Mouse (Mus musculus) megakaryocyte progenitor cell, adult 5-6 weeks (primary cell): ENCODE data around the gene Mcoln1. TPM values are rescaled to one million over a fixed set of nuclear protein-coding genes. Genes with fewer than 3 reads are reported as not detected.

Experiments used
- ATAC-seq: replicated peaks from 2 replicates; pipeline ENCODE4 v1.8.0; 2016; ENCODE audit warnings: mild to moderate bottlenecking, moderate TSS enrichment, inconsistent platforms; ENCODE audit not compliant: poor library complexity
- total RNA-seq, 2 experiments: library from RNA; stranded (forward) in 1 of 2; stranded (reverse) in 1 of 2; fragments of 157-497, 149-512 nt in 1 of 2; fragments of 200-1000 nt in 1 of 2; gene quantifications; 2 replicates each; pipeline versions ENCODE4 v1.2.3 to v1.2.4; 2015 to 2017

Mcoln1 gene
- total RNA-seq, 2 experiments from 2014 or later, result 13.6 to 20.1 TPM

DNA sequence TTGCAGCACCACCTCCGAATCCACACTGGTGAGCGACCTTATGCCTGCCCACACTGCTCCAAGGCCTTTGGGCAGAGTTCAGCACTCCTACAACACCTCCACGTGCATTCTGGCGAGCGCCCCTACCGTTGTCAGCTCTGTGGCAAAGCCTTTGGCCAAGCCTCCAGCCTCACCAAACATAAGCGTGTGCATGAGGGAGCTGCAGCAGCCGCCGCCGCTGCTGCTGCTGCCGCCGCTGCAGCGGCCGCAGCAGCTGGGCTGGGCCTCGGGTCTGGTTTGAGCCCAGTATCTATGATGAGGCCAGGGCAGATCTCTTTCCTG, 3.9 kb upstream of the Mcoln1 start:
- no peak for ATAC-seq

DNA sequence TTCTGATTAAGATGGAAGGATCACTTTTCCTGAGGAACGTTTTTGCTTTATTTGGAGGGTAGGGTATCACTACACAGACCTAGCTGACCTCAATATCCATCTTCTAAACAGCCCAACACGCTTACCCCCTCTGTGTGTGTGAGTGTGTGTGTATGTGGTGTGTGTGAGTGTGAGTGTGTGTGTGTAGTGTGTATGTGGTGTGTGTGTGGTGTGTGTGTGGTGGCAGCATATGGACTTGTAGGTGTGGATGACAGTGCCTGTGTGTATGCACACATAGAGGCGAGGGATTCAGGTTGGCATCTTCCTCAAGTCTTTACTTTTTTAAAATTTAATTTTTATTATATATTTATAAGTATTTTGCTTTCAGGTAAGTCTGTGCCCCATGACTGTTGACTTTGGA, 1.7 kb upstream of the Mcoln1 start:
- no peak for ATAC-seq

DNA sequence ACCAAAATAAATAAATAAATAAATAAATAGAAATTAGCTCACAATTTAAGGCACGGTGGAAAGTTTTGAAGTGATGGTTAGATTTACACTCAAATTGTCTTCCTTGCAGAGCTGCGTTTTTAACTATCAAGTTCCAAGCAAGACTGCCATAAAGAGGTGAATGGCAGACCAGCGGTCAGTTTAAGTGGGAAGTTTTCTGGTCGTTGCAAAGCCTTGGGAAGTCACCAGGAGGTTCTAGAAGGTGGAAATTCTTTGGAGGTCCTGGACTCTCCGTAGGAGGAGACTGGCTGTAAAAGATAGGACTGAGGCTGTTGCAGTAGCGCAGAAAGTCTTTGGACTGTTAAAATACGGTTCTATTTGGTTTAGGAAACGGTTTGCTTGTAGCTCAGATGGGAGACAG, 506 bp upstream of the Mcoln1 start:
- ATAC-seq, result peak; percentile 36

DNA sequence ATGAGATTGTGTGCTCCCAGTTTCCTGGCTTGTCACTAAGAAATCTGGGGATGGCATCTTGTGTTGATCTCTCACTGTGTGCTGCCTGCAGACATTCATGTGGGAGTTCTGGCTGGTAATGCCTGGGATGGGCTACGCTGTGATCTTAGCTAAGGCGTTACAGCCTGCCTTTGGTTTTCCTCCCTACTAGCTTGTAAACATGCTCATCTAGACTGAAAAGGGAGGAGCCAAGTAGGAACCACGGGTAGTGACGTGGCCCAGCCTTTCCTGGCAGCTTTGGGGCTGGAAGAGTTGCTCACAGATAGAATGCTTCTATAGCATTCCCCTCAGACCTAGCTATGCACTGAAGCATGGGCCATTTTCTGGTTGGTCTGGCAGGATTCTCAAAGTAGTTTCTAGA, 2.0 kb downstream of the Mcoln1 start:
- ATAC-seq, result no peak

DNA sequence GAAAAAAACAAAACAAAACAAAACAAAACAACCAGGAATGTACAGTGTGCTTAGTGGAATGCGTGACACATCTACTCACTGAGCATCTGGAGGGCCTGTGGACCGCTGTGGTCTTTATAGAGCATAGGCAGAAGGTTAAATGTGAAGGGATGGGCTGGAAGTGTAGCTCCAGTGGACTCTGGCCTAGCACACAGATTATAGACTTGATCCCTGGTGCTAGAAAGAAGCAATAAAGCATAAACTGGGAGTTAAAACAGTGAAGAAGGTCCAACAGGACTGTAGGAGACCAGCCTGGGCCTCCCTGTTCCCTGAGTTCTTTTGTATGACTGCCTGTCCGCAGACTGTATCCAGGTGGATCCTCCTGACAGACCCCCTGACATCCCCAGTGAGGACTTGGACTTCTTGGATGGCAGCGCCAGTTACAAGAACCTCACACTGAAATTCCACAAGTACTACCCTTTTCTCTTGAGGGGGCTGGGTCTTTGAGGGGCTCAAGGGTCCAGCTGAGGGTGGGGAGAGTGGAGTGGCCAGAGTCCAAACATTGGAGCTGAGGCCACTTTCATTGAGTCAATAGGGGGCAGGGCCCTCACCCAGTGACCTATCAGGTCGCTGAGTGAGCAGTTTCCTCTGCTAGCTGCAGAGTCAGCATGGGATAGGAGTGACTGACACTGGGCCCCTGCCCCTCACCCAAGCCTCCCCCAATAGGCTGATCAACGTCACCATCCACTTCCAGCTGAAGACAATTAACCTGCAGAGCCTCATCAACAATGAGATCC, 7.9 kb downstream of the Mcoln1 start:
- ATAC-seq, result no peak

DNA sequence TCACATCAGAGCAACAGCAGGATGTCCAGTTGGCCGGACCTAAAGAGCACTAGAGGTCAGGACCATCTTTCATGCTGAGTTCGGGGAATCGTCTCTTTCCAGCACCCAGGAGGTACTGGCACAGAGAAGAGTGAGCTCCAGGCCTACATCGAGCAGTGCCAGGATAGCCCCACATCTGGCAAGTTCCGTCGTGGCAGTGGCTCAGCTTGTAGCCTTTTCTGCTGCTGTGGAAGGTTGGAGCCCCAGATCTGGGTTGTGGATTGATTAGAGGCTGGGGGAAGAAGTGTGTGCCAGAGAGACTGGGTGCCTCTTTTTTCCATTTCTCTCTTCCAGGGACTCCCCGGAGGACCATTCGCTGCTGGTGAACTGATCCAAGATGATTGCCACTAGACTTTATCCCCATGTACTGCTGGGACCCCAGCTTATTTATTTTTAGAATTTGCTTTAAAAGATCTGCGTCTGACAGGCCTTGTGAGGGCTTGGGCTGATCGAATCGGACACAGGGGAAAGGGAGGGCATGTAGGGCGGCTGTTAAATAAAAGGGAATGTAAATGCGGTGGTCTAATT, 14.5 kb downstream of the Mcoln1 start:
- ATAC-seq, result no peak

DNA sequence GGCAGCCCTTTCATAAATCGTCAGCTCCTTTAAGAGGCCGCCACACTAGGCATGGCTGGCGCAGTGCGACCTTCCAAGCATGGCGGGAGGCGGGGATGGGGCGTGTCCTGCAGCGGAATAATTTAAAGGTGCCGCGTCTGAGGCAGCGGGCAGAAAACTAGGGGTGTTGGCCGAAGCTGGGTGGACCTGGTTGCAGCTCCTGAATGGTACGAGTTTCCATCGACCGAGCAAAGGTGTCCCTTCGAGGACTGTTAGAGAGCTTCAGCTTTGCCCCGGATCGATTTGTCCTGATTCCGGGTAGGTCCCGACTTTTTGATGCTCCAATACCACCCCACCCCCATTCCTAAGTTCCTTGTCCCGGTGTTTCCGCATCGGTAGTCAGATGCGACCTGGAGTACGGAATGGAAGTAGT, 15.0 kb downstream of the Mcoln1 start, which contains the start of gene Pnpla6:
Gene Pnpla6 (plus strand): TSS at position 125 of the 412 bp plus-strand sequence.
- ATAC-seq, result peak; percentile 65

DNA sequence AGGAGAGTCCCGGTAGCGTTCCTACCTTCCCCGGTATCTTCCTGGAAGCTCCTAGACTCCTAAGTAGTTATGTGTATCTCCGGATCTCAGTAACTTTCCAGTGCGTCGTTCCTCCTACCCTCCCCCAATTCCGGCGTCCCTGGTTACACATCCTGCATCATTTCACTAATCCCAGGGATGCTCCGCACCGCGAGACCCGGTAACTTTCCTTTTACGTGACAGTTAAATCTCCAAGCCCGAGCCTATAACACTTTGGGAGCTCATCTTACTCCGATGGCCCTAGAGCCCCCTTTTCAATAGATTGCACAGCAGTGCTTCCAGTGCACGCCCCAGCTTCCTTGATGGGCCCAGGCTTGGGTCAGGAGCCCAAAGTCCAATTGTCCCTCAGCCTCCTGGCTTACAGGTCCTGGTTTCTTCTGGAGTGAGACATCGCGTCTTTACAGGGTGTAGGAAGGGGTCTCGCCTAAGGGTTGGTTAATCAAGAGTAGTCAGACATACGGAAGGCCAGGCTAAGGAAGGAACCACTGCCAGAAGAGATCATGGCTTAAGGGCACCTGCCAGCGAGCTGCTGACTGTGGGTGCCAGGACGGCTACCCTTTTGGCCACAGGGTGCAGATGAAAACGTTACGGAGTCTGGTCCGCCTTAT, 15.6 kb downstream of the Mcoln1 start:
- peak; percentile 40 for ATAC-seq

DNA sequence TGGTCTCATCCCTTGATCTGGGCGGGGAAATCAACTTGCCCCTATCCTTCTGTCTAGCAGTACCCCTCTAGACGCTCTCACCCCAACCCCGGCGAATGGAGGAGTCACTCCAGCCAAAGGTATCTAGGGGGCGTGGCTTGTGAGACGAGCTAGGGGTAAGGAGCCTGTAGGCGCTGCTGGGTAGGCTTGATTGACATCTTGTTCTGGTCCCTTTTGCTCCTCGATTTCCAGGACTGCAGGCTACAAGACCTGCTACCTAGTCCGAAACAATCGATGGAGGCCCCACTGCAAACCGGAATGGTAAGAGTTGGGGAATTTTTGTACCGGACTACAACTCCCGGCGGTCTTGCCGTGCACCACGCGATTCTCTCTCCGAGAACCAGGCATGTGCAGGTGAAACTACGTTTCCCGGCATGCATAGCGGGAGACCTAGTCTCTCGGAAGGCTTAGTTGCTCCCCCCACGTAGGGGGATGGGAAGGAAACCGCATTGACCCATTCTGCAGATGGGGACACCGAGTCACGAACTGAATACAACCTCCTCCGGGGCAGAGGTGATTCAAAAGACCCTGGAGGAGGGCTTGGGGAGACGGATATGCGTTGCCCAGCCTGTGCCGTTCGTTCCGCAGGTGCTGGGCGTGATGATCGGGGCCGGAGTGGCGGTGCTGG, 16.3 kb downstream of the Mcoln1 start:
- peak; percentile 81 for ATAC-seq

DNA sequence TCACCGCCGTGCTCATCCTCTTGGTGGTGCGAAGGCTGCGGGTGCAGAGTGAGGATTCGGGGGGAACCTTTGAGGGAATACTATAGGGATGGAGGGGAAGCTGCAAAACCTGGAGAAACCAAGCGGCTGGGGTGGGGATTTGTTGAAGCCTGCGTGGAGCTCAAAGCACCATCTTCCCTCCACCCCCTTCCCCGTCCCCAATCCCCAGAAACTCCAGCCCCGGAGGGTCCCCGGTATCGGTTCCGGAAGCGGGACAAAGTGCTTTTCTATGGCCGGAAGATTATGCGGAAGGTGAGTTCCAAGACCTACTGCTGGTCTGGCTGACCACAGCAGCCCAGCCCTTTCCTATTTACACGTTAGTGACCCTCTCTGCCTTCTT, 16.8 kb downstream of the Mcoln1 start:
- peak; percentile 4; the same call in 1 of the 2 replicates for ATAC-seq

DNA sequence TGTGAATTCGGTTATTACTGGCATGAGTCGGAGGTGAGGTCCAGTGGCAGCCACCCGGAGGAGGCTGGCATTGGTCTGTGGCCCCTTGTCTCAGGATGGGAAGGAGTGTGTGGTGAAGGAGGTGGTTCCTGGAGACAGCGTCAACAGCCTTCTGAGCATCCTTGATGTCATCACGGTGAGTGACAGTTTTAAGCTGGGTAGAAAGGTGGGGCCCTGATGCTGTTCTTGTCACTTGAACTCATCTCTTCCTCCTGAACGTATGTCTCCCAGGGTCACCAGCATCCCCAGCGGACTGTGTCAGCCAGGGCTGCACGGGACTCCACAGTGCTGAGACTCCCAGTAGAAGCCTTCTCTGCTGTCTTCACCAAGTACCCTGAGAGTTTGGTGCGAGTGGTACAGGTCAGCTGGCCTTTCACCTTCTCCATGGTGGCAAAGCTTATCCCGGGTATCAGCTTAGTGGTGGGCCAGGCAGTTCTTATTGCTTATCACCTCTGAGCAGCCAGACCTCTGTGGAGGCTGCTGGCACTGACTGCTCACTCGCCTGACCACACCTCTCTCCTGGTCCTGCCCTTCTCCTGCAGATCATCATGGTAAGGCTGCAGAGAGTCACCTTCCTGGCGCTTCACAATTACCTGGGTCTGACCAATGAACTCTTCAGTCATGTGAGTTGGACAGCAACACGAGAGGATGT, 21.9 kb downstream of the Mcoln1 start:
- ATAC-seq, result peak; percentile 93

DNA sequence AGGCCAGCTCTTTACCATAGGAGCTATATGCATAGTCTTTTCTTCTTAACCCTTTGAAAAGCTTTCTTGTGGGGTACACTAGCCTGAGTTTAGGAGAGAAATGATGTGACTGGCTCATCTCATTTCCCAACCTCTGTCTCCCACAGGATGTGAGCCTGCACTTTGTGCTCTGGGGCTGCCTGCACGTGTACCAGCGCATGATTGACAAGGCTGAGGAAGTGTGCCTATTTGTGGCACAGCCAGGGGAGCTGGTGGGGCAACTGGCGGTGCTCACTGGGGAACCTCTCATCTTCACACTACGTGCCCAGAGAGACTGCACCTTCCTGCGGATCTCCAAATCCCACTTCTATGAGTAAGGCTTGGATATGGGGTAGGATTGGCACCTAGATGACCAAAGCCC, 30.6 kb downstream of the Mcoln1 start:
- ATAC-seq, result peak; percentile 75

DNA sequence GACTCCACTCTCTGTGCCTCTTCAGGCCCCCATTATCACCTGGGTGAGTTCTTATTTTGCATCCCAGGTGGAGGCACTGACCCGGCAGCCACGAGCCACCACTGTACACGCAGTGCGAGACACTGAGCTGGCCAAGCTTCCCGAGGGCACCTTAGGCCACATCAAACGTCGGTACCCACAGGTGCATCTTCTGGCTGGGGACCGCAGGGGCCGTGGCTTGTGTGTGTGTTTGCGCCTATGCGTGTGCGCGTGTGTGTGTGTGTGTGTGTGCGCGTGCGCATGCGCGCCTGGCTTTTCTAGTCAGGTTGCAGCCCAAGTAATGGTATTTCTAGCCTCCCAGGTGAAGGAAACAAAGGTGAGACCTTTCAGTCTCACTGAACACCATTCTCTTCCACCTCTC, 31.7 kb downstream of the Mcoln1 start:
- no peak for ATAC-seq

DNA sequence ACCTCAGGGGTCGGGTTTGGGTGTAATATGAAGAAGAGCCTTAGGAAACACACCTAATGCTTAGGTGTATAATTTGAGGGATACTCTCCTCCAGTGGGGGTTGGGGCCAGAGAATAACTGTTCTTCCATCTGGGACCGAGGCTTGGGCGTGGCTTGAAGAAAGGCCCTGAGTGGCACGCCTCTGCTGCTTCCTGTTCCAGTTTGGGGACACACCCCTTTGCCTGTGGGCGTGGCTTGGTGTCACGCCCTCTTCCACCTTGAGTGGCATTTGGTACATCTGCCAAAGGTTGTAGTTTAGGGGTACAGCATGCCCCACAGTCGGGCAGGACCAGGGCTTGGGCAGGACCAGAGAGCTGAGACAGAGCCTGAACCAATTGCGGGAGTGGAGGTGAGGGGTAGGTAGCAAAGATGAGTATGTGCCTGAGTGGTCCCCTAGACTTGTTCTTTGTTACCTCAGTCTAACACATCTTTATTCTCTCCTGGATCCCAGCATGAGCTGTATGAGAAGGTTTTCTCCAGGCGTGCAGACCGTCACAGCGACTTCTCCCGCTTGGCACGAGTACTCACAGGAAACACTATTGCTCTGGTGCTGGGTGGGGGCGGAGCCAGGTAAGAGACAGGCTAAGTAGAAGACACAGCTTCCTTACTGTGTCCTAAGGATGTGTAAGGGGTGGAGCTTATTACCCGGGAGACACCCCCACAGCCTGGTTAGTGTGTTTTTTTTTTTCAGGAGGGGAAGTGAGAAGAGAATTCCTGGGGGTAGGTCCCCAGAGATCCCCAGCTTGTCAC, 36.0 kb downstream of the Mcoln1 start:
- ATAC-seq, result peak; percentile 93

DNA sequence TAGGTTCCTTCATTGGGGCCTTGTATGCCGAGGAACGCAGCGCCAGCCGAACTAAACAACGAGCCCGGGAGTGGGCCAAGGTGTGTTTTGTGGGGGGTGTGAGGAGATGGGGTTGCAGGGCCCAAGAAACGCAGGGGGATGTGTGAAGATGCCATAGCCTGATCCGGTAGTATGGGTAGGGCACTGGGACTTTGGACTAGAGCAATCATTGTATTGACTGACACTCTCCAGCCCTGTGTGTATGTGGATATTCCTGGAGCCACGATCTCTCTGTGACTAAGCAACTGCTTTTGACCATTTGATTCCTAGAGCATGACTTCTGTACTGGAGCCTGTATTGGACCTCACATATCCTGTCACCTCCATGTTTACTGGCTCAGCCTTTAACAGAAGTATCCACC, 36.7 kb downstream of the Mcoln1 start:
- no peak for ATAC-seq

DNA sequence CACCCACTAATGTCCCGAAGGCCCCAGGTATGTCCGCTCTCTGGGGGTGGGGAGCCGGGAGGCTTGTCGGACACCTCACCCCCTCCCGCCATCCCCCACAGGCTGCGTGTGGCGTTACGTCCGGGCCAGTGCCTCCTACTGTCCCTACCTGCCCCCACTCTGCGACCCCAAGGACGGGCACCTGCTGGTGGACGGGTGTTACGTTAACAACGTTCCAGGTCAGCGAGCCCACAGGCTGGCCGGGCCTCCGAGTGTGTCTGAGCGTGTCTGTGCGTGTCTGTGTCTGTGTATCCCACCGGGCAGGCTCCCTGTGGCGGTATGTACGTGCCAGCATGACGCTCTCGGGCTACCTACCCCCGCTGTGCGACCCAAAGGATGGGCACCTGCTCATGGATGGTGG, 37.4 kb downstream of the Mcoln1 start:
- ATAC-seq, result no peak

DNA sequence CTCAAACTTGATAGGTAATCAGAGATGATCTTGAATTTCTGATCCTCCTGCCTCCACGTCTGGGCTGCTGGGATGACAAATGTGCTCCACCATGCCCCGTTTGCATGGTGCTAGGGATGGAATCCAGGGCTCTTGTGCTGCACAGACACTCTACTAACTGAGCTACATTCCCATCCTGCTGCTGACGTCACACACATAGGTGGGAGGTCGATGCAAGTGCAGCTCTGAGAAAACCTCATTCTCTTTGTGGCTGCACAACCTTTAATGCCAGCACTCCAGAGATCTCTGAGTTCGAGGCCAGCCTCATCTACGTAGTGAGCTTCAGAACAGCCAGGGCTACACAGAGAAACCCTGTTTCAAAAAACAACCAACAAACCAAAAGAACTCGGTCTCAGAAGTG, 38.9 kb downstream of the Mcoln1 start:
- no peak for ATAC-seq

DNA sequence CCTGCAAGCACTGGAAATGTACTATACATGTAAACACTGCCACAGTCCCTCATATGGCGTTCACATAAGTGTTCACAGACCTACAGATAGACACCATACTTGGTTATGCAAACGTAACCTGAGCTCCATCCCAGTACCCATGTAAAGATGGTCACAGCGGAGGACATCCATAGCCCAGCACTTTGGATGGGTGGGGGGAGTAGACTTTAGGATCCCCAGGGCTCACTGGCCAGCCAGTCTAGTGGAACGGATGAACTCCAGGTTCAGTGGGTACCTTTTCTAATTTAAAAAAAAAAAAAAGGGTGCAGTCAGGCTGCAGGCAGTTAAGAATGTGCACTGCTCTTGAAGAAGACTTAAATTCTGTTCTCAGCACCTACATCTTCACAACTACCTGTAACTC, 39.8 kb downstream of the Mcoln1 start:
- no peak for ATAC-seq

DNA sequence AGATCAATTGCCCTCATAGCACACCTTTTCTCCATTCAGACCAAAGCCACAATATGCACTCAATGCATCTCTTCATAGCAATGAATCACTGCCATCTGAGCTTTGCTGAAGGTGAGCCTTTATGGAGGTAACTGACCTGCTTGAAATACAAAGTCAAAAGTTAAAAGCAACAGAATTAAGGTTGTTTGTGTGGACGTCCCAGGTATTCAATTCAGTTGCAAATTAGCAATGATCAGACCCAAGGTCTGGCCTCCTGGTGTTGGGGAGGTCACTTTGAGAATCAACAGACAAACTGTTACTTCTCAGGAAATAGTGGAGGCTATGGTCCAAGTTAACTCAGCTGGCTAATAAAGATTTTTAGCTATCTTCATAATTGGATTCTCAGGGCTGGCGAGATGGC, 46.3 kb downstream of the Mcoln1 start:
- no peak for ATAC-seq

DNA sequence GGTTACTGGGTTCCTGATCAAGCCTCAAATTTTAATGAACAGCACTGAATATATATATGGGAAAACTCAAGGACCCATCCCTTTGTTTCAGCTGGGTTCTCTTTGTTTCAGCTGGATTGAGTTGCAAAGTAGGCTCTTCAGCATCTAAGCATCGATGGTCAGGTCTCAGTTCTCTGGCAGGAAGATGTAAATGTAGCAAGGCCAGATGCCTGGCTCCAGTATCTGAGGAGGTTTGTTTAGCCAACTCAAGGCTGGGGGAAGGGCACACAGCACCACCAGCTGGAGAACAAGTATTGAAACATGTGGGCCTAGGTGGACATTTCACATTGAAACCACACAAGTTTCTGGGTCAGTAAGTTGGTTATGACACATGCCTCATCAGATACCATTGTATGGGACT, 52.0 kb downstream of the Mcoln1 start:
- ATAC-seq, result no peak

DNA sequence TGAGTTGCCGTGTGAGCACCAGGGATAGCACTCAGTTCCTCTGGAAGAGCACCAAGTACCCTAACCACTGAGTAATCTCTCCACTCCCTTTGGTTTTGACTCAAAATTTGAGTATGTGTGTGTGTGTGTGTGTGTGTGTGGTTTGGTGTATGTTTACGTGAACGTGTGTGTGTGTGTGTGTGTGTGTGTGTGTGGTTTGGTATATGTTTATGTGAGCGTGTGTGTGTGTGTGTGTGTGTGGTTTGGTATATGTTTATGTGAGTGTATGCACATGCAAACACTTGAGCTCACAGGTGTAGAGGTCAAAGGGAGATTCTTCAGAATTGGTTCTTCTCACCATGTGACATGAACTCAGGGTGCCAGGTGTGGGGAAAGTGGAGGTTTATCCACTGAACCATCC, 55.9 kb downstream of the Mcoln1 start:
- peak; percentile 71 for ATAC-seq
